Mouse (Mus musculus) gastrocnemius, adult 8-10 months (tissue): ENCODE measurements around the gene Gstm3. TPM values are rescaled to one million over a fixed set of nuclear protein-coding genes. Genes with fewer than 3 reads are reported as not detected.
A peak's percentile ranks its signal among the peaks of the same experiment; 100 is the strongest.

Source experiments
- DNase-seq, 2 experiments: peaks; one replicate each; pipeline ENCODE4 v3.0.0; 2022; ENCODE audit warnings: low spot score in 2 of 2
- total RNA-seq, 4 experiments: library from RNA; stranded (reverse); gene quantifications; 2 replicates each; pipeline ENCODE4 v1.2.4; 2022

Gene Gstm3
- total RNA-seq, 4 experiments from 2014 or later: not detected

- no peak for DNase-seq
Observed at GRCm38 (mm10) chr3:107929731-107930130, 39.4 kb downstream of the Gstm3 start.

GRCm38 (mm10) chr3:107929243-107929642 lies 39.8 kb downstream of the Gstm3 start:
- no peak for DNase-seq

- DNase-seq: no peak
Observed at GRCm38 (mm10) chr3:107928691-107929090, 40.4 kb downstream of the Gstm3 start.

GRCm38 (mm10) chr3:107927841-107928240 lies 41.2 kb downstream of the Gstm3 start:
- DNase-seq: no peak

- DNase-seq: no peak
Observed at GRCm38 (mm10) chr3:107925335-107925734, 43.7 kb downstream of the Gstm3 start.

- no peak for DNase-seq
Observed at GRCm38 (mm10) chr3:107920348-107920747, 48.7 kb downstream of the Gstm3 start.

GRCm38 (mm10) chr3:107917783-107918408 lies 51.2 kb downstream of the Gstm3 start:
- peak in 1 of 2 experiments; percentile 29 for DNase-seq

GRCm38 (mm10) chr3:107917097-107917496 lies 52.0 kb downstream of the Gstm3 start:
- no peak for DNase-seq

- no peak for DNase-seq
Observed at GRCm38 (mm10) chr3:107916674-107917073, 52.4 kb downstream of the Gstm3 start.

Other genes with a start within 250 kb of the Gstm3 start
- gene Csf1, start 208.8 kb downstream of the Gstm3 start, total RNA-seq: 1 to 10 TPM; 5.0 to 7.4 (median 6.8) TPM
- not detected for gene Eps8l3, start 92.1 kb downstream of the Gstm3 start, total RNA-seq
- 10 to 100 TPM; 86.8 to 93.3 (median 88.1) TPM for gene Gstm5, start 73.5 kb downstream of the Gstm3 start, total RNA-seq
- 10 to 100 TPM in 2 of 4 experiments, 1 to 10 TPM in 2; 7.4 to 17.1 (median 10.1) TPM for gene Gstm7, start 37.5 kb downstream of the Gstm3 start, total RNA-seq
- gene Gstm6, start 25.5 kb downstream of the Gstm3 start, total RNA-seq: under 1 TPM in 3 of 4 experiments, not detected in 1; 0.44 to 0.92 (median 0.67) TPM
- 100 to 1,000 TPM in 2 of 4 experiments, 10 to 100 TPM in 2; 78.6 to 144 (median 111) TPM for gene Gstm2, start 17.2 kb upstream of the Gstm3 start, total RNA-seq
- gene Gstm1, start 48.7 kb upstream of the Gstm3 start, total RNA-seq: 100 to 1,000 TPM; 166 to 199 (median 185) TPM
- gene Gstm4, start 75.6 kb upstream of the Gstm3 start, total RNA-seq: 10 to 100 TPM; 11.7 to 18.7 (median 14.1) TPM
- gene Ampd2, start 117.4 kb upstream of the Gstm3 start, total RNA-seq: 1 to 10 TPM; 3.1 to 4.4 (median 3.6) TPM
- 1 to 10 TPM in 1 of 4 experiments, under 1 TPM in 3; 0.62 to 1.1 (median 0.82) TPM for gene Gnat2, start 123.5 kb upstream of the Gstm3 start, total RNA-seq
- gene Gnai3, start 176.9 kb upstream of the Gstm3 start, total RNA-seq: 10 to 100 TPM in 3 of 4 experiments, 1 to 10 TPM in 1; 7.7 to 11.5 (median 10.5) TPM
- gene Gpr61, start 185.6 kb upstream of the Gstm3 start, total RNA-seq: not detected
- 10 to 100 TPM; 30.3 to 36.5 (median 32.6) TPM for gene Amigo1, start 217.1 kb upstream of the Gstm3 start, total RNA-seq
- gene Cyb561d1, start 231.9 kb upstream of the Gstm3 start, total RNA-seq: 1 to 10 TPM; 3.0 to 3.8 (median 3.4) TPM
- gene Atxn7l2, start 241.7 kb upstream of the Gstm3 start, total RNA-seq: 1 to 10 TPM; 5.9 to 7.4 (median 6.6) TPM